Mouse (Mus musculus) 416B (cell line): ENCODE results near the gene Vmn2r114.
"Not testable (repeated sequence)": the region's sequence is repeated elsewhere in the genome, so short reads cannot be mapped to it uniquely, and the experiment has no call there.

Experiments used
- DNase-seq: peaks from one replicate; pipeline ENCODE4 v3.0.0; 2011; ENCODE audit warnings: low read depth

Vmn2r114 gene

DNA sequence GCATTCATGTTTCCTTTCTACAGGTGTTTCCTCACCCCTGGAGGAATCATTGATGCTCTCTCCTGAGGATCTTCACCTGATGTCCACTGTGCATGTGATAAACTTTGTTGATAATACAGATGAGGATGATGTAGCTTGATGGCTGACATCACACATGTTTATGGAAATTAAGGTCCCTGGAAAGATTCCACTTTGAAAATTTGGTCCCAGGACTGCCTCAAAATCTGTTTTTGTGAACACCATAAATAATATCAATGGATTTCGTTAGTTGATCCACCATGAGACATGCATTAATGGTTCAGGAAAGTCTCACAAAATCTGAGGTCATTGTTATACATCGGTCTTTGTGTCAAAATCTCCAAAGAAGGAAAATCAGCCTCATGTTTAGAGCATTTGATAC is at the start of gene Vmn2r114:
TSS of gene Vmn2r114 (minus strand) at position 101 of the 400 bp plus-strand sequence.
- DNase-seq = not testable (repeated sequence)

DNA sequence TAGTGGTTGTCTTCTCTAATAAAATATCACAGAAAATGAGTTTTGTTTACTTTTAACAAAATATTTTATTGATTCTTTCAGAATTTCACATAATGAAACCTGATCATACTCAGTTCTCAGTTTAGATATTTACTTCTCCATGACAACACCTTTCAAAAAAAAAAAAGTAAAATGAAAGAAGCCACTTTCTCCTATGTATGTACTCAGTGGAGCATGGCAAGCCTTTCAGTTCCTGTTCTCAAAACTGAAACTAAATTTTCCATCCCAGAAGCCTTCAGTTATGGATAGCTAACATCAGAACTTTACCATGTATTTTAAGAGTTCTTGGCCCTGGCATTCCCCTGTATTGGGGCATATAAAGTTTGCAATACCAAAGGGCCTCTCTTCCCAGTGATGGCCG is 39.3 kb upstream of the Vmn2r114 start:
- DNase-seq = no peak

DNA sequence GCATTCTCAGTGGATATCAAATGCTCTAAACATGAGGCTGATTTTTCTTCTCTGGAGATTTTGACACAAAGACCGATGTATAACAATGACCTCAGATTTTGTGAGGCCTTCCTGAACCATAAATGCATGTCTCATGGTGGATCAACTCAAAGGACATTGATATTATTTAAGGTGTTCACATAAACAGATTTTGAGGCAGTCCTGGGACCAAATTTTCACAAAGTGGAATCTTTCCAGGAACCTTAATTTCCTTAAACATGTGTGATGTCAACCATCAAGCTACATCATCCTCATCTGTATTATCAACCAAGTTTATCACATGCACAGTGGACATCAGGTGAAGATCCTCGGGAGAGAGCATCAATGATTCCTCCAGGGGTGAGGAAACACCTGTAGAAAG is 31.1 kb upstream of the Vmn2r114 start, which contains the start of gene Vmn2r115:
TSS of gene Vmn2r115 (plus strand) at position 301 of the 400 bp plus-strand sequence.
- DNase-seq = not testable (repeated sequence)

DNA sequence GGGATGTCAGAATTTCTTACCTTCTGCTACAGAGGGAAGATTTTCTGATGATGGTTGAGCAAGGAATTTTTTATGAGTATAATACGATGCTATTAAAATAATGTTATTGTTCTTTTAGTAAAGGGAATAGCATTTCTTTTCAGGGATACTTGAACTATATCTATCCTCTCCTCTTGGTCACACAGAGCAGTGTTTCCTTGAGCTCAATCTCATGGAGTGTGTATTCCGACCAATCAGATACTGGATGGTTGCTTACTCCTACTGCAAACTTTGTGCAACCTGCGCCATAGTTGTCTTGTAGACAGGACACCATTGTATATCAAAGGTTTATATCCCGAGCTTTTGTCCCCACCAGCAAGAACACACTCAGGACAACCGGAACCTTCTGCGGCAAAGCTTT is 18.3 kb upstream of the Vmn2r114 start:
- DNase-seq = no peak
